Mouse (Mus musculus) bone marrow macrophage, adult 2 months (primary cell): ENCODE data around the gene Olfr1501. TPM values are rescaled to one million over a fixed set of nuclear protein-coding genes. Genes with fewer than 3 reads are reported as not detected.
"Not testable (repeated sequence)": the region's sequence is repeated elsewhere in the genome, so short reads cannot be mapped to it uniquely, and the experiment has no call there.

ENCODE experiments used
- H3K27ac ChIP-seq: 2 replicates; pipeline ENCODE4 v1.5.1; 2012; ENCODE audit warnings: low read depth, low read length; ENCODE audit not compliant: insufficient read depth
- H3K4me1 ChIP-seq: 2 replicates; pipeline ENCODE4 v1.6.1; 2012; ENCODE audit warnings: low read length; ENCODE audit not compliant: control insufficient read depth, insufficient read depth
- H3K4me3 ChIP-seq: 2 replicates; pipeline ENCODE4 v1.5.1; 2012; ENCODE audit warnings: mild to moderate bottlenecking, low read length, moderate library complexity; ENCODE audit not compliant: insufficient read depth
- CTCF ChIP-seq: IDR thresholded peaks from 2 replicates; pipeline ENCODE4 v1.5.1; 2012; ENCODE audit warnings: low read depth, mild to moderate bottlenecking, low read length, moderate library complexity
- POLR2A ChIP-seq: IDR thresholded peaks from 2 replicates; pipeline ENCODE4 v1.6.1; 2012; ENCODE audit warnings: mild to moderate bottlenecking, low read depth, low read length, borderline replicate concordance
- polyA plus RNA-seq: library from polyadenylated mRNA; stranded (reverse); fragments of >200 nt; gene quantifications from 2 replicates; pipeline ENCODE4 v1.2.4, GENCODE M21; 2012; ENCODE audit not compliant: missing spikeins, insufficient read depth, insufficient read length

Olfr1501 gene
- polyA plus RNA-seq: not detected in 2 replicates

DNA sequence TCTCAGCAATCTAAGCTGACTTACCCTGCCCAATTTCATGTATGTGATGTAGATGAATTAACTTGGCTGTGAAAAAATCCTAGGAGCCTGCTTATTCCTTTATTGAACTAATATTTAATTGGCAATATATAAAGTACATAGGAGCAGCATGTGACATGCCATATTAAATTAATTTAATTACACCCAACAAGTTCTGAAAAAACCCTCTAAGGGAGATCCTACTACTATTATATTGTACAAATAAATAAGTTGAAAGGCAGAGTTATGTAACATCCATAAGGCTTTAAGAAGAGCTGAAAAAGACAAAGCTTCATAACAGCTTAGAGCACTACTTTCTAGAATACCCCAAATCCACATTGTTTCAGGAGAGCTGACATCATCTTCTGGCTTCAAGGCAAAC is at the start of gene Olfr1501:
Gene Olfr1501 (minus strand): TSS at position 101 of the 400 bp plus-strand sequence.
- H3K27ac ChIP-seq, H3K4me3 ChIP-seq, H3K4me1 ChIP-seq: not testable (repeated sequence)

DNA sequence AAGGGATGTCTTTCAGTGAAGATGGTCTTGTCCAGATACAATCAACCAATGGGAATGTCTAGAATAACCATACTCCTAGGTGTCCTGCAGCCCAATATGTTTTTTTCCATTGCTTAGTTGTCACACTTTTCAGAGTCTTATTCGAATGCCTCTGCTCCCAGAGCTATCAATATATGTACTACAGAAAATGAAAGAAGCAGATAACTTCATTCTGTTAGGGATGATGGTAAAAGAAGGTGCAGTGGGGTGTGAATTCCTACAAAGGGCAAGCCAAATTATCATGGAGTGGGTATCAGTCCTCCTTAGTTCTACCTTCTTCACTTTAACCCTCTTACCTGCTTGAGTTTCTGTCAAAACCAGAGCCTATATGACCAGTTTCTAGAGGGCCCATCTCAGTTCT is 47.3 kb upstream of the Olfr1501 start, which contains the start of gene Olfr1504:
Gene Olfr1504 (minus strand): TSS at position 101 of the 400 bp plus-strand sequence.
- no peak within 1 kb of the TSS for H3K4me3 ChIP-seq
- no peak within 1 kb of the TSS for H3K27ac ChIP-seq
- no peaks in the 10 kb centered on the region for H3K4me1 ChIP-seq
- TF ChIP-seq CTCF: no peak
- no peak for TF ChIP-seq POLR2A

DNA sequence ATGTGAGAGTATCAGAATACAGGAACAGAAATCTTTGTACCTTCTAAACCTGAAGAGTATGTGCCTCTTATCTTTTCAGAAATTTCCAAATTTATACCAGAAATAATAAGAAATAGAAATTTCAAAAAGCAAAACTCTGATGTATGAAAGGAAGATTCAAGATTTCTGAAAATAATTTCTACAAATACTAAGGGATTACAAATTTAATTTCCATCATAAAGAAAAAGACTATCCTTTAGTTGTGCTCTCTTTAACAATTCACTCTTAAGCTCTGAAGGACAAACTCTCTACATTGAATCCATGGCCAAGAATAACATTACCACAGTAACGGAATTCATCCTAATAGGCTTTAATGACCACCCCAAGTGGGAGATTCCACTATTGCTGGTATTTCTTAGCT is 11.0 kb upstream of the Olfr1501 start, which contains the start of gene Olfr1502:
Gene Olfr1502 (plus strand): TSS at position 301 of the 400 bp plus-strand sequence.
- TF ChIP-seq POLR2A (no peak), CTCF (no peak)

GRCm38 (mm10) chr19:13830388-13830787 is 20.1 kb downstream of the Olfr1501 start, which contains the start of gene Olfr1500:
TSS of gene Olfr1500 (minus strand) at chr19:13830488.
- H3K27ac ChIP-seq: no peak within 1 kb of the TSS
- TF ChIP-seq POLR2A: no peak
- no peak for TF ChIP-seq CTCF

More for the DNA sequence above, 11.0 kb upstream of the Olfr1501 start, which contains the start of gene Olfr1502:
- no peak within 1 kb of the TSS for H3K4me3 ChIP-seq
- no peaks in the 10 kb centered on the region for H3K4me1 ChIP-seq
- H3K27ac ChIP-seq: no peak within 1 kb of the TSS

GRCm38 (mm10) chr19:13828447-13828846 is 22.0 kb downstream of the Olfr1501 start:
- TF ChIP-seq POLR2A (no peak), CTCF (no peak)
- H3K4me3 ChIP-seq: no peak overlapping the region
- no peak overlapping the region for H3K27ac ChIP-seq
- no peaks in the 10 kb centered on the region for H3K4me1 ChIP-seq

More at GRCm38 (mm10) chr19:13830388-13830787, 20.1 kb downstream of the Olfr1501 start, which contains the start of gene Olfr1500:
- Histone ChIP-seq H3K4me3 (no peak within 1 kb of the TSS), H3K4me1 (no peaks in the 10 kb centered on the region)

DNA sequence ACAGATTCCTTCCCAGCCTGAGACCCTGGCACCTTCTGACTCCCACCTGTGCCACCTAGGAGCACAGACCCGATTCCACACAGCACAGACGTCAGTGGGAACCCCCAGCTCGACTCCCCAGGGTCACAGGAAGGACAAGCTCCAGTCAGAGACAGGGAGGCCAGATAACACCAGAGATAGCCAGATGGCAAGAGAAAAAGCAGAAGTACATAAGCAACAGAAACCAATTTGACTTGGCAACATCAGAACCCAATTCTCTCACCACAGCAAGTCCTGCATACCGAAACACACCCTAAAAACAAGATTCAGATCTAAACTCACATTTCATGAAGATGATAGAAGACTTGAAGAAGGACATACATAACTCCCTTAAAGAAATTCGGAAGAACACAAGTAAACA is 29.6 kb downstream of the Olfr1501 start:
- H3K27ac ChIP-seq: no peak overlapping the region
- H3K4me3 ChIP-seq: no peak overlapping the region
- TF ChIP-seq CTCF (no peak), POLR2A (no peak)
- H3K4me1 ChIP-seq: no peaks in the 10 kb centered on the region

DNA sequence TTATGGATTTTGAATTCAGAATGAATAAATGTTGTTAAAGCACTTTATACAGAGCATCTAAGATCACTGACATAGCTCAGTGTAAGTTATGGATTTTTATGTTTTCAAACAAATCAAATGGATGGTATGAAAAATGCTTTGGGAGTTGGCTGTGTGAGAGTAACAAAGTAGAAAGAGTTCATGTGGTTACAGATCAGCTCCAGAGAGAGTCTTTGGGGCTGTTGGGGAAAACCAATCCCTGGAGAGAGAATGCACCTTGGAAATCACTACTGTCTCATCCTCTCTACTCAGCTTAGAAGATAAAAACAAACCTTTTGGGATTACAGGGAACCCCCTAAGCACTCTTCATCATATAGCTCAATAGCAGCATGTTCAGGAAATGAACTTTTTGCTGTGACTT is 31.1 kb downstream of the Olfr1501 start, which contains the start of gene Olfr1499:
Gene Olfr1499 (minus strand): TSS at position 101 of the 400 bp plus-strand sequence.
- no peaks in the 10 kb centered on the region for H3K4me1 ChIP-seq
- no peak for TF ChIP-seq POLR2A
- no peak for TF ChIP-seq CTCF
- no peak within 1 kb of the TSS for H3K27ac ChIP-seq
- no peak within 1 kb of the TSS for H3K4me3 ChIP-seq

DNA sequence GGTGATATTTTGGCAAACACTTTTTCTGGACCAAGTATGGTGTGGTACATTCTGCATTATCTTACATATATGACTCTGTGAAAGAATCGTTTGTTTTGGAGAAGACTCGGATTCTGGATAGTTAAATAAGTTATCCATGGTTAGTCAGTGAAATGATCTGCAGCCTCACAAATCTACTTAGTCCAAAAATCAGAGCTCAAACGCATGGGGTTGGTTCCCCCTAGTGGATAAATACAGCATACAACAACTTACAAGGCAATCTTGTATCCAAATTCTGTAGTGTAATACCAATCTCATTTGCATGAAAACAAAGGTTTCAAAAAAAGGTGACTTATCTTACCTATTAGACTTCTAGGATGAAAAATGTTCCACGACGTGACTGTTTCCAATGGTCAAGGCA is 31.7 kb downstream of the Olfr1501 start:
- Histone ChIP-seq H3K27ac (no peak overlapping the region), H3K4me1 (no peaks in the 10 kb centered on the region), H3K4me3 (no peak overlapping the region)
- TF ChIP-seq CTCF (no peak), POLR2A (no peak)

- TF ChIP-seq POLR2A (no peak), CTCF (no peak)
- H3K27ac ChIP-seq: no peak overlapping the region
- H3K4me1 ChIP-seq: no peaks in the 10 kb centered on the region
- no peak overlapping the region for H3K4me3 ChIP-seq
Observed at GRCm38 (mm10) chr19:13812823-13813222, 37.7 kb downstream of the Olfr1501 start.

DNA sequence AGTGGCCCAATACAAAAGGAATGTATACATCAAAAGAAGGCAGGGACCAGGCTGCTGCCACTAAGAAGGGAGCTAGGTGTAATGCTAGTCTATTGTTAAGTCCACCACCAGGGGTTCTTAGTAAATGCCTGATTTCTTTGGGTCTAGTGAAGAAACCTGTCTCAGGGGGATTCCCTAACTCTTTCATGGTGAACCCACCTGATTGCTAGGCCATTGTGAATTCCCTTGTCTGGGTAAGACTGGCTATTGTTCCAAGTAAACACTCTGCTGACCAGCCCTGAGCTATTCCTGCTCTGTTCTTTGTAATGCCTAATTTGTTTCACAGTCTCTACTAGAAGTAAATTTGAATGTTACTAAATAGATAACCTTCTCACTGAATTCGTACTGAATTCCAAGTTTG is 45.0 kb downstream of the Olfr1501 start:
- H3K27ac ChIP-seq, H3K4me1 ChIP-seq, H3K4me3 ChIP-seq: not testable (repeated sequence)

- Histone ChIP-seq H3K4me3 (no peak within 1 kb of the TSS), H3K27ac (no peak within 1 kb of the TSS), H3K4me1 (no peaks in the 10 kb centered on the region)
- TF ChIP-seq CTCF (no peak), POLR2A (no peak)
Observed at GRCm38 (mm10) chr19:13798102-13798501, 52.4 kb downstream of the Olfr1501 start, which contains the start of gene Olfr1497. TSS of gene Olfr1497 (minus strand) at chr19:13798202.

Other genes starting within 250 kb of the Olfr1501 start
- gene Olfr1487, start 233.3 kb downstream of the Olfr1501 start, polyA plus RNA-seq: not detected in 2 replicates
- 0.13 and 0.19 TPM in 2 replicates for gene Olfr1489, start 219.1 kb downstream of the Olfr1501 start, polyA plus RNA-seq
- not detected in 2 replicates for gene Olfr1490, start 199.6 kb downstream of the Olfr1501 start, polyA plus RNA-seq
- gene Olfr1491, start 153.4 kb downstream of the Olfr1501 start, polyA plus RNA-seq: not detected in 2 replicates
- gene Olfr1493-ps1, start 127.4 kb downstream of the Olfr1501 start, polyA plus RNA-seq: not detected in 2 replicates
- not detected in 2 replicates for gene Olfr1494, start 111.0 kb downstream of the Olfr1501 start, polyA plus RNA-seq
- gene Olfr1495, start 86.1 kb downstream of the Olfr1501 start, polyA plus RNA-seq: not detected in 2 replicates
- 0.37 TPM in 1 of 2 replicates, not detected in the other for gene Olfr1496, start 72.8 kb downstream of the Olfr1501 start, polyA plus RNA-seq
- gene Olfr1497, start 52.5 kb downstream of the Olfr1501 start, polyA plus RNA-seq: not detected in 2 replicates
- gene Olfr1499, start 31.2 kb downstream of the Olfr1501 start, polyA plus RNA-seq: not detected in 2 replicates
- gene Olfr1500, start 20.2 kb downstream of the Olfr1501 start, polyA plus RNA-seq: not detected in 2 replicates
- gene Olfr1502, start 11.1 kb upstream of the Olfr1501 start, polyA plus RNA-seq: not detected in 2 replicates
- gene Olfr1504, start 47.2 kb upstream of the Olfr1501 start, polyA plus RNA-seq: not detected in 2 replicates
- gene Olfr1505, start 62.8 kb upstream of the Olfr1501 start, polyA plus RNA-seq: not detected in 2 replicates